Mouse (Mus musculus): ENCODE measurements around the gene Klc4. TPM values are rescaled to one million over a fixed set of nuclear protein-coding genes. Genes with fewer than 3 reads are reported as not detected.

Klc4 gene
- polyA plus RNA-seq, 1 experiment from 2014 or later = 38.4 TPM

DNA sequence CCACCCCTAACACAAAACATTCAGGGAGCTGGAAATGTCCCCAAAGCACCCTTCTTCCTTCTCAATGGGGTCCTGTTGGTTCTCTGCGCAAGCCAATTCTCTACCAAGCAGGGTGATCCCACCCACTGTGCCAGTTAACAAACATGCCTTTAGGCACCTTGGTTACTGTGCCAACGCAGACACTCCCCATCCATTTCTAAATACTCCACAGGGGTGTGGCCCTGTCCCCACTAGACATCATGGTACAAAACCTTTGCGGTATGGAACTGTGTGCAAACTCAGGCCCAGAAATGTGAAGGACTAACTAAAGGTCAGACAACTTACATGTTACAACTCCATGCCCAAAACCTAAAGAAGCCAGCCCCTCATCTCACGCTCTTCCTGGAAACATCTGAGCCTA, 52.7 kb downstream of the Klc4 start:
- H3K4me1 ChIP-seq (ENCODE audit: control insufficient read depth, insufficient read depth, low read length) = peaks cover 5% of the 10 kb centered on the region; the same call in 1 of the 2 replicates
- ATAC-seq (ENCODE audit: insufficient read depth, low FRiP score, low TSS enrichment) (no peak), DNase-seq (ENCODE audit: low spot score) (no peak)
- no peak overlapping the region for H3K27ac ChIP-seq (ENCODE audit: low read depth, low read length)
- peaks cover 5% of the 10 kb centered on the region for H3K36me3 ChIP-seq (ENCODE audit: control insufficient read depth, insufficient read depth, low read length)
- no peaks in the 10 kb centered on the region for H3K9me3 ChIP-seq (ENCODE audit: control insufficient read depth, low read length)
- no peak overlapping the region for H3K4me3 ChIP-seq (ENCODE audit: low read depth, low read length)
- WGBS = 93% methylated on average over 4 of the region's 4 CpGs
- H3K9ac ChIP-seq (ENCODE audit: low read length) = no peak overlapping the region
- no peaks in the 10 kb centered on the region for H3K27me3 ChIP-seq (ENCODE audit: control insufficient read depth, insufficient read depth, low read length)
- H3K4me2 ChIP-seq (ENCODE audit: low read depth) = no peak overlapping the region

DNA sequence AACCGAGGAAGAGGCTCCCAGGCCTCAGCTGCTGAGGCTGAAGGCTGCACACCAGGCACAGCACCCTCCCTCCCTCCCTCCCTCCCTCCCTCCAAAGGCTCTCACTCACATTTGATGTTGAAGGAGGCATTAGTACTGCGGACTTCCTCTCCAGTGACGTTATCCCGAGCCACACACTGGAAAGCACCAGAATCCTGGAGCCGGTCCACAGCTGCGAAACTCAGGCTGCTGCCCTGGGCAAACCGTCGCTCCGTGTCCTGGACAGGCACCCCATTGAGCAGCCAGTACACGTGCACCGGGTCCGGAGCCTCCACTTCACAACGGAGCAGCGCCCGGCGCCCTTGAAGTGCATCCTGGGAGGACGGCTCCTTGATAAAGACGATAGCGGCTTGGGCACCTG, 54.4 kb downstream of the Klc4 start:
- H3K4me2 ChIP-seq (ENCODE audit: low read depth) = no peak overlapping the region
- no peak overlapping the region for H3K27ac ChIP-seq (ENCODE audit: low read depth, low read length)
- WGBS = 85% methylated on average over 19 of the region's 19 CpGs
- H3K9ac ChIP-seq (ENCODE audit: low read length) = no peak overlapping the region
- H3K9me3 ChIP-seq (ENCODE audit: control insufficient read depth, low read length) = no peaks in the 10 kb centered on the region
- ATAC-seq (ENCODE audit: insufficient read depth, low FRiP score, low TSS enrichment) = no peak
- DNase-seq (ENCODE audit: low spot score) = no peak
- H3K4me3 ChIP-seq (ENCODE audit: low read depth, low read length) = no peak overlapping the region
- peaks cover 5% of the 10 kb centered on the region; the same call in 1 of the 2 replicates for H3K4me1 ChIP-seq (ENCODE audit: control insufficient read depth, insufficient read depth, low read length)
- H3K27me3 ChIP-seq (ENCODE audit: control insufficient read depth, insufficient read depth, low read length) = no peaks in the 10 kb centered on the region
- H3K36me3 ChIP-seq (ENCODE audit: control insufficient read depth, insufficient read depth, low read length) = peaks cover 11% of the 10 kb centered on the region

DNA sequence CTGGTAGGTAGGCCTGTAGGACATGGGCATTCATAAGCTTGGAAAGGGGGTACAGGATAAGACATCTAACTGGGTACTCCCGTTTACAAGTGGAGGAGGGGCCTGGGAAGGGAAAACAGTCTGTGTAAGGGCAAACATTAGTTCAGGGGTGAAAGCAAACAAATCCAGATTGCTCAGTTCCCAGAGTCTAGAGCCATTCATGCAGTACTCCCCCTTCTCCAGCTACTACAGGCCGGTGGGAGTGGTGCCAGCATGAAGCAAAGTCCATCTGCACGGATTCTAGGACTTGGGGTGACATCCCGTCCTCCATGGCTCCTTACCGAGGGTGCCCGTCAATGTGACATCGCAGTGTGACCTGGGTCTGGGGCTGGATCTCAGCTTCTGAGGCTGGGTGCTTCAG, 55.4 kb downstream of the Klc4 start:
- no peaks in the 10 kb centered on the region for H3K27me3 ChIP-seq (ENCODE audit: control insufficient read depth, insufficient read depth, low read length)
- no peaks in the 10 kb centered on the region for H3K9me3 ChIP-seq (ENCODE audit: control insufficient read depth, low read length)
- 92% methylated on average over 7 of the region's 7 CpGs for WGBS
- no peak overlapping the region for H3K27ac ChIP-seq (ENCODE audit: low read depth, low read length)
- no peak overlapping the region for H3K9ac ChIP-seq (ENCODE audit: low read length)
- H3K4me2 ChIP-seq (ENCODE audit: low read depth) = no peak overlapping the region
- H3K4me1 ChIP-seq (ENCODE audit: control insufficient read depth, insufficient read depth, low read length) = peaks cover 5% of the 10 kb centered on the region; the same call in 1 of the 2 replicates
- ATAC-seq (ENCODE audit: insufficient read depth, low FRiP score, low TSS enrichment) (no peak), DNase-seq (ENCODE audit: low spot score) (no peak)
- H3K36me3 ChIP-seq (ENCODE audit: control insufficient read depth, insufficient read depth, low read length) = peaks cover 14% of the 10 kb centered on the region
- no peak overlapping the region for H3K4me3 ChIP-seq (ENCODE audit: low read depth, low read length)

GRCm38 (mm10) chr17:46589635-46590314, 56.0 kb downstream of the Klc4 start:
- Histone ChIP-seq H3K36me3 (ENCODE audit: control insufficient read depth, insufficient read depth, low read length) (peaks cover 14% of the 10 kb centered on the region), H3K4me1 (ENCODE audit: control insufficient read depth, insufficient read depth, low read length) (peaks cover under 1% of the 10 kb centered on the region; the same call in 1 of the 2 replicates), H3K9ac (ENCODE audit: low read length) (no peak overlapping the region), H3K27ac (ENCODE audit: low read depth, low read length) (no peak overlapping the region), H3K27me3 (ENCODE audit: control insufficient read depth, insufficient read depth, low read length) (no peaks in the 10 kb centered on the region), H3K4me3 (ENCODE audit: low read depth, low read length) (no peak overlapping the region), H3K4me2 (ENCODE audit: low read depth) (no peak overlapping the region), H3K9me3 (ENCODE audit: control insufficient read depth, low read length) (no peaks in the 10 kb centered on the region)
- DNase-seq (ENCODE audit: low spot score) (no peak), ATAC-seq (ENCODE audit: insufficient read depth, low FRiP score, low TSS enrichment) (no peak)
- 90% methylated on average over 16 of the region's 16 CpGs for WGBS

DNA sequence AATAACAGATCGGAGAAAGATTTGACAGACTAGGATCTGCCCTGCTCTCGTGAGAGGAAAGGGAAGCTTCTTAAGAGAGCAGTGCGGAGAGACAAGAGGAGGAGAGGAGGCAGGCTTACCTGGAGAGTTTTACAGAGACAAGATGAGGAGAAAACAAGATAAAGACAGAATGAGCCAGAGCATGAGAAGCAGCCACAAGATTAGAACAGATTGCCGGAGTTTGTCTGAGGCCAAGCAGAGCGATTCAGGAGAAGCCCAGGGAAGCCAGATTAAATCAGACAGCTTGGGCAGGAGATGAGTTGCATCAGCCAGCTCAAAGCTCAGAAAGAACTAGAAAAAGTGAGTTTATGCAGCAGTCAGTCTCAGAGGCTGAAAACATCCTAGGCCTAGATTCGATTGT, 56.9 kb downstream of the Klc4 start:
- Histone ChIP-seq H3K9me3 (ENCODE audit: control insufficient read depth, low read length) (no peaks in the 10 kb centered on the region), H3K4me3 (ENCODE audit: low read depth, low read length) (no peak overlapping the region), H3K4me1 (ENCODE audit: control insufficient read depth, insufficient read depth, low read length) (no peaks in the 10 kb centered on the region), H3K27ac (ENCODE audit: low read depth, low read length) (no peak overlapping the region), H3K27me3 (ENCODE audit: control insufficient read depth, insufficient read depth, low read length) (no peaks in the 10 kb centered on the region), H3K4me2 (ENCODE audit: low read depth) (no peak overlapping the region), H3K36me3 (ENCODE audit: control insufficient read depth, insufficient read depth, low read length) (peaks cover 14% of the 10 kb centered on the region), H3K9ac (ENCODE audit: low read length) (no peak overlapping the region)
- DNase-seq (ENCODE audit: low spot score) (no peak), ATAC-seq (ENCODE audit: insufficient read depth, low FRiP score, low TSS enrichment) (no peak)
- 94% methylated on average over 6 of the region's 6 CpGs for WGBS

DNA sequence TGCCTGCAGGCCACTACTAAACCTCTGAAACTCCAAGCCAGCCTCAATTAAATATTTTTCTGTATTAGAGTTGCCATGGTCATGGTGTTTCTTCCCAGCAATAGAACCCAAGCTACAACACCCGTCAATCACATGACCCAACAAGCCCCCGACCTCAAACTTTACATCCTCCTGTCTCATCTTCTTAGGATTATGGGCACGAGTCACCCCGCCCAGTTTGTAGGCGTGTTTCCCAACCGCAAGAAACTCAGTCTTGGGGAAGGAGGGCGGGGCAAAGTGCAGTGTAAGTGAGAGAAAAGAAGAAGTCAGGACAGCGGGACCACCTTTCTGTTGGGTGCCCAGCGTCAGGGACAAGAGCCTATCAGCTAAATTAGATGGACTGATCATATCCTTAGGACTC, 57.6 kb downstream of the Klc4 start:
- peaks cover 14% of the 10 kb centered on the region for H3K36me3 ChIP-seq (ENCODE audit: control insufficient read depth, insufficient read depth, low read length)
- WGBS = 90% methylated on average over 9 of the region's 9 CpGs
- no peak overlapping the region for H3K27ac ChIP-seq (ENCODE audit: low read depth, low read length)
- H3K4me2 ChIP-seq (ENCODE audit: low read depth) = no peak overlapping the region
- no peak for DNase-seq (ENCODE audit: low spot score)
- no peak for ATAC-seq (ENCODE audit: insufficient read depth, low FRiP score, low TSS enrichment)
- no peak overlapping the region for H3K9ac ChIP-seq (ENCODE audit: low read length)
- H3K27me3 ChIP-seq (ENCODE audit: control insufficient read depth, insufficient read depth, low read length) = no peaks in the 10 kb centered on the region
- no peak overlapping the region for H3K4me3 ChIP-seq (ENCODE audit: low read depth, low read length)
- no peaks in the 10 kb centered on the region for H3K9me3 ChIP-seq (ENCODE audit: control insufficient read depth, low read length)
- H3K4me1 ChIP-seq (ENCODE audit: control insufficient read depth, insufficient read depth, low read length) = no peaks in the 10 kb centered on the region

DNA sequence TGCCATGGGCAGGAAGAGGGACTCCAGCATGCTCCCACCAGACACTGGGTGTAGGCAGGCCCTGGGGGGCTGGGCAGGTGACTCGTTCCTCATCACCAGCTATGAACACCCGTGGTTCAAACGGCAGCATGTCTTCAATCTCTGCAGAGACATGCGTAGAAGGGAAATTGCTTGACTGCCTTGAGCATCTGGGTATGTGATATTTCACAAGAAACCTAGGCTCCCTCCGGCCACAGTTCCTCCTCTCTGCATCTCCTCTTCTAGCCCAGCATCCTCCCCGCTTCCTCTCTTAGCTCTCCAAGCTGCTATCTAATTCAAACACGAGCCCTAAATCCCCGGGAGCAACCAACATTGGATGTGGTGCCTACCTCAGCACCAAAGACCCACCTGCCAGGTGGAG, 59.5 kb downstream of the Klc4 start:
- H3K4me1 ChIP-seq (ENCODE audit: control insufficient read depth, insufficient read depth, low read length) = no peaks in the 10 kb centered on the region
- H3K9me3 ChIP-seq (ENCODE audit: control insufficient read depth, low read length) = no peaks in the 10 kb centered on the region
- no peak overlapping the region for H3K9ac ChIP-seq (ENCODE audit: low read length)
- H3K4me2 ChIP-seq (ENCODE audit: low read depth) = no peak overlapping the region
- ATAC-seq (ENCODE audit: insufficient read depth, low FRiP score, low TSS enrichment) (no peak), DNase-seq (ENCODE audit: low spot score) (no peak)
- peaks cover 17% of the 10 kb centered on the region for H3K36me3 ChIP-seq (ENCODE audit: control insufficient read depth, insufficient read depth, low read length)
- H3K27ac ChIP-seq (ENCODE audit: low read depth, low read length) = no peak overlapping the region
- WGBS = 96% methylated on average over 8 of the region's 8 CpGs
- H3K27me3 ChIP-seq (ENCODE audit: control insufficient read depth, insufficient read depth, low read length) = no peaks in the 10 kb centered on the region
- no peak overlapping the region for H3K4me3 ChIP-seq (ENCODE audit: low read depth, low read length)

Other genes starting within 250 kb of the Klc4 start
- 0.24 and 0.74 TPM in 2 replicates for gene Crip3, start 217.1 kb downstream of the Klc4 start, polyA plus RNA-seq (2014; fragmentation: Nextera tagmentation; extraction: Ambion mirVana)
- not detected in 2 replicates for gene Slc22a7, start 207.6 kb downstream of the Klc4 start, polyA plus RNA-seq (2014; fragmentation: Nextera tagmentation; extraction: Ambion mirVana)
- 2.6 and 3.1 TPM in 2 replicates for gene Ttbk1, start 158.3 kb downstream of the Klc4 start, polyA plus RNA-seq (2014; fragmentation: Nextera tagmentation; extraction: Ambion mirVana)
- gene Dnph1, start 149.3 kb downstream of the Klc4 start, polyA plus RNA-seq (2014; fragmentation: Nextera tagmentation; extraction: Ambion mirVana) = 55.3 and 64.9 TPM in 2 replicates
- gene Cul9, start 99.6 kb downstream of the Klc4 start, polyA plus RNA-seq (2014; fragmentation: Nextera tagmentation; extraction: Ambion mirVana) = 4.4 and 5.4 TPM in 2 replicates
- 5.9 and 7.7 TPM in 2 replicates for gene Srf, start 89.8 kb downstream of the Klc4 start, polyA plus RNA-seq (2014; fragmentation: Nextera tagmentation; extraction: Ambion mirVana)
- 32.9 and 35.8 TPM in 2 replicates for gene Ptk7, start 16.5 kb downstream of the Klc4 start, polyA plus RNA-seq (2014; fragmentation: Nextera tagmentation; extraction: Ambion mirVana)
- gene Mrpl2, start 207 bp upstream of the Klc4 start, polyA plus RNA-seq (2014; fragmentation: Nextera tagmentation; extraction: Ambion mirVana) = 104 and 113 TPM in 2 replicates
- 31.7 and 37.0 TPM in 2 replicates for gene Cul7, start 4.3 kb upstream of the Klc4 start, polyA plus RNA-seq (2014; fragmentation: Nextera tagmentation; extraction: Ambion mirVana)
- gene Rrp36, start 28.3 kb upstream of the Klc4 start, polyA plus RNA-seq (2014; fragmentation: Nextera tagmentation; extraction: Ambion mirVana) = 49.8 and 53.5 TPM in 2 replicates
- 179 and 180 TPM in 2 replicates for gene Mea1, start 32.8 kb upstream of the Klc4 start, polyA plus RNA-seq (2014; fragmentation: Nextera tagmentation; extraction: Ambion mirVana)
- 130 TPM in 2 replicates for gene Klhdc3, start 34.9 kb upstream of the Klc4 start, polyA plus RNA-seq (2014; fragmentation: Nextera tagmentation; extraction: Ambion mirVana)
- gene Ppp2r5d, start 59.1 kb upstream of the Klc4 start, polyA plus RNA-seq (2014; fragmentation: Nextera tagmentation; extraction: Ambion mirVana) = 119 and 124 TPM in 2 replicates
- gene Pex6, start 65.4 kb upstream of the Klc4 start, polyA plus RNA-seq (2014; fragmentation: Nextera tagmentation; extraction: Ambion mirVana) = 18.5 and 21.5 TPM in 2 replicates
- gene Gnmt, start 83.1 kb upstream of the Klc4 start, polyA plus RNA-seq (2014; fragmentation: Nextera tagmentation; extraction: Ambion mirVana) = 0.37 TPM in 1 of 2 replicates, not detected in the other
- gene Cnpy3, start 106.2 kb upstream of the Klc4 start, polyA plus RNA-seq (2014; fragmentation: Nextera tagmentation; extraction: Ambion mirVana) = 53.1 and 54.9 TPM in 2 replicates
- 0.38 and 0.95 TPM in 2 replicates for gene Ptcra, start 117.7 kb upstream of the Klc4 start, polyA plus RNA-seq (2014; fragmentation: Nextera tagmentation; extraction: Ambion mirVana)
- 45.7 and 47.8 TPM in 2 replicates for gene 2310039H08Rik, start 126.6 kb upstream of the Klc4 start, polyA plus RNA-seq (2014; fragmentation: Nextera tagmentation; extraction: Ambion mirVana)
- gene Rpl7l1, start 136.7 kb upstream of the Klc4 start, polyA plus RNA-seq (2014; fragmentation: Nextera tagmentation; extraction: Ambion mirVana) = 147 and 150 TPM in 2 replicates
- gene Bicral, start 212.5 kb upstream of the Klc4 start, polyA plus RNA-seq (2014; fragmentation: Nextera tagmentation; extraction: Ambion mirVana) = 6.7 and 8.4 TPM in 2 replicates
- gene Tbcc, start 244.7 kb upstream of the Klc4 start, polyA plus RNA-seq (2014; fragmentation: Nextera tagmentation; extraction: Ambion mirVana) = 74.8 and 79.0 TPM in 2 replicates